In the genomic region with DNA sequence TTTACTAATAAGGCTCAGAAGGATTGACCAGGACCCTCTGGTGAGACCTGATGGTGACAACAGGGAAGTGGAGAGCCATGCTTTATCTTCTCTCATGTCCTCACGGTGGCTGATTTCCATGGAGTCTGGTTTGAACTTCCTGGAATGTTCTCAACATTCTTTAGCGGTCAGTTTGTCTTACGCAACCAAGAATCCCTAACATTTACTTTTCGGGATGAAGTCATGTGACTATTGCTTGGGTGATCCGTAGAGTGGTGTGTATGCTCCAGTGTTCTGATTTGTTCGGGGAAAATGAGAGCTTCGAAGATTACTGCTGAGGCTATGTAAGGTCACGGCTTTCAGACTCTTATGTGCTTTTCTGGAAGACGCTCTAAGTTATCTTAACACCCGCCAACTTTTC, we compare ENCODE assay signal across 19 mouse cellular contexts. TPM values are rescaled to one million over a fixed set of nuclear protein-coding genes. Genes with fewer than 3 reads are reported as not detected.
DNase-seq lines count a peak whose midpoint lies in the region; ATAC-seq and TF ChIP-seq lines count a peak whose summit lies in the region.
"Had no signal": no experiment of that assay in that cellular context is flagged by ENCODE, and none has a peak within 500 bp of the region (broad histone marks: within the 10 kb centered on the region; RNA-seq: fewer than 3 reads in every experiment).

No protein-coding gene starts in this region.

- no peak overlapping the region for H3K27ac ChIP-seq in heart, embryonic 10.5 days
- H3K27ac ChIP-seq in lung, embryonic 15.5 days: no peak overlapping the region
- no peak overlapping the region for H3K27ac ChIP-seq in midbrain, embryonic 16.5 days (ENCODE audit: low read length)
- H3K27ac ChIP-seq: embryonic facial prominence, embryonic 12.5 days; forebrain, embryonic 15.5 days; heart, adult 2 months; left cerebral cortex, adult 2 months; limb, embryonic 10.5 days; liver, embryonic 13.5 days had no signal

- no peaks in the 10 kb centered on the region for H3K36me3 ChIP-seq in heart, embryonic 10.5 days
- H3K36me3 ChIP-seq in lung, embryonic 15.5 days: no peaks in the 10 kb centered on the region
- no peaks in the 10 kb centered on the region for H3K36me3 ChIP-seq in midbrain, embryonic 16.5 days (ENCODE audit: control insufficient read depth, insufficient read depth, low read length)
- H3K36me3 ChIP-seq: embryonic facial prominence, embryonic 12.5 days; forebrain, embryonic 15.5 days; limb, embryonic 10.5 days; liver, embryonic 13.5 days had no signal

- DNase-seq in heart, adult 11 months: peak; percentile 90
- DNase-seq in heart, embryonic 10.5 days (ENCODE audit: low spot score): no peak
- peak; percentile 15 to 70 for DNase-seq in lung, adult 18-20 months
- DNase-seq in lung, adult 2 months: no peak
- no peak for DNase-seq in kidney, adult 11 months
- DNase-seq: adrenal gland, postnatal 14 days; heart, adult 2 months; heart, postnatal 14 days; kidney, postnatal 14 days; liver, embryonic 13.5 days; right cerebral cortex, postnatal 4 days had no signal

- H3K9ac ChIP-seq in lung, embryonic 15.5 days: no peak overlapping the region
- no peak overlapping the region for H3K9ac ChIP-seq in midbrain, embryonic 16.5 days (ENCODE audit: low read depth, low read length)
- H3K9ac ChIP-seq: embryonic facial prominence, embryonic 12.5 days; forebrain, embryonic 15.5 days; liver, embryonic 13.5 days had no signal

- H3K4me2 ChIP-seq in lung, embryonic 15.5 days: no peak overlapping the region
- peak overlapping the region; percentile 80; the same call in 1 of the 2 replicates for H3K4me2 ChIP-seq in midbrain, embryonic 16.5 days (ENCODE audit: low read length)
- H3K4me2 ChIP-seq: embryonic facial prominence, embryonic 12.5 days; forebrain, embryonic 15.5 days; liver, embryonic 13.5 days had no signal

- H3K4me3 ChIP-seq in heart, embryonic 10.5 days: no peak overlapping the region
- H3K4me3 ChIP-seq in lung, adult 2 months (replicated peaks; ENCODE audit: extremely low read depth, low read depth, low read length): no peak overlapping the region
- no peak overlapping the region for H3K4me3 ChIP-seq in lung, embryonic 15.5 days
- no peak overlapping the region for H3K4me3 ChIP-seq in midbrain, embryonic 16.5 days (ENCODE audit: low read depth, low read length)
- H3K4me3 ChIP-seq: embryonic facial prominence, embryonic 12.5 days; forebrain, embryonic 15.5 days; heart, adult 2 months; left cerebral cortex, adult 2 months; limb, embryonic 10.5 days; liver, embryonic 13.5 days had no signal

- ATAC-seq in lung, embryonic 15.5 days (ENCODE audit: borderline replicate concordance, extremely low read depth, low FRiP score, low TSS enrichment): peak; percentile 50; the same call in 1 of the 2 replicates
- no peak for ATAC-seq in midbrain, embryonic 16.5 days
- no peak for ATAC-seq in inflammation-experienced regulatory T-cells, adult 6 months
- ATAC-seq: intestine, embryonic 16.5 days had no signal

- no peaks in the 10 kb centered on the region for H3K27me3 ChIP-seq in heart, embryonic 10.5 days (ENCODE audit: insufficient read depth, poor library complexity, severe bottlenecking)
- H3K27me3 ChIP-seq in lung, embryonic 15.5 days: no peaks in the 10 kb centered on the region
- no peaks in the 10 kb centered on the region for H3K27me3 ChIP-seq in midbrain, embryonic 16.5 days (ENCODE audit: control insufficient read depth, insufficient read depth, low read depth, low read length)
- H3K27me3 ChIP-seq: embryonic facial prominence, embryonic 12.5 days; forebrain, embryonic 15.5 days; liver, embryonic 13.5 days had no signal

- H3K4me1 ChIP-seq in heart, embryonic 10.5 days: peaks cover 9% of the 10 kb centered on the region
- H3K4me1 ChIP-seq in lung, adult 2 months (ENCODE audit: control insufficient read depth, insufficient read depth, low read length): peaks cover 8% of the 10 kb centered on the region
- peaks cover 39% of the 10 kb centered on the region for H3K4me1 ChIP-seq in lung, embryonic 15.5 days
- peaks cover 6% of the 10 kb centered on the region for H3K4me1 ChIP-seq in midbrain, embryonic 16.5 days (ENCODE audit: control insufficient read depth, insufficient read depth, low read length)
- H3K4me1 ChIP-seq: embryonic facial prominence, embryonic 12.5 days had no signal

- H3K9me3 ChIP-seq in heart, embryonic 10.5 days: no peaks in the 10 kb centered on the region
- H3K9me3 ChIP-seq in lung, embryonic 15.5 days: no peaks in the 10 kb centered on the region
- no peaks in the 10 kb centered on the region; the same call in 1 of the 2 replicates for H3K9me3 ChIP-seq in midbrain, embryonic 16.5 days (replicated peaks; ENCODE audit: control insufficient read depth, low read length, poor library complexity, severe bottlenecking)
- H3K9me3 ChIP-seq: embryonic facial prominence, embryonic 12.5 days; forebrain, embryonic 15.5 days; limb, embryonic 10.5 days; liver, embryonic 13.5 days had no signal

- no peak for TF ChIP-seq POLR2A in lung, adult 2 months (IDR thresholded peaks at IDR 0.05; ENCODE audit: borderline replicate concordance, extremely low read depth, low read depth, low read length)

- 76% methylated on average over 10 of the region's 10 CpGs for WGBS in heart, embryonic 10.5 days
- 56% methylated on average over 10 of the region's 10 CpGs for WGBS in lung, adult 2 months
- WGBS in lung, embryonic 15.5 days: 61% methylated on average over 10 of the region's 10 CpGs
- 95% methylated on average over 10 of the region's 10 CpGs for WGBS in midbrain, embryonic 16.5 days

- TF ChIP-seq CTCF in lung, adult 2 months (IDR thresholded peaks at IDR 0.05; ENCODE audit: insufficient read depth, low read length): no peak

RNA-seq across cellular contexts. Expression of a gene that starts 1.9 kb away (rescaled TPM):
- 3.2 TPM in 2 replicates for polyA plus RNA-seq in heart, embryonic 10.5 days (2016; fragmentation: Nextera tagmentation; extraction: Ambion mirVana)
- polyA plus RNA-seq in lung, adult 2 months (2012; rRNA removed): 1.6 and 2.7 TPM in 2 replicates
- 8.8 and 9.9 TPM in 2 replicates for polyA plus RNA-seq in lung, embryonic 15.5 days (2015; fragmentation: Nextera tagmentation; extraction: Ambion mirVana)
- 24.4 and 30.6 TPM in 2 replicates for polyA plus RNA-seq in midbrain, embryonic 16.5 days (2015; fragmentation: Nextera tagmentation; extraction: Ambion mirVana)
- polyA plus RNA-seq in inflammation-experienced regulatory T-cells, adult 6 months (2017; shearing (Covaris generic)): not detected

Comparison
In these comparisons a context has a peak if more than half of its experiments do, and no peak if none do; other contexts are left out.
1. DNase-seq: peak in heart, adult 11 months (single experiment) and lung, adult 18-20 months (2 of 2); none in heart, embryonic 10.5 days (single experiment), lung, adult 2 months (single experiment) and kidney, adult 11 months (single experiment).